Mouse (Mus musculus): Measurements from ENCODE around the gene Agrp. TPM values are rescaled to one million over a fixed set of nuclear protein-coding genes. Genes with fewer than 3 reads are reported as not detected.

Gene Agrp
- polyA plus RNA-seq, 1 experiment from 2014 or later = 2.1 TPM

DNA sequence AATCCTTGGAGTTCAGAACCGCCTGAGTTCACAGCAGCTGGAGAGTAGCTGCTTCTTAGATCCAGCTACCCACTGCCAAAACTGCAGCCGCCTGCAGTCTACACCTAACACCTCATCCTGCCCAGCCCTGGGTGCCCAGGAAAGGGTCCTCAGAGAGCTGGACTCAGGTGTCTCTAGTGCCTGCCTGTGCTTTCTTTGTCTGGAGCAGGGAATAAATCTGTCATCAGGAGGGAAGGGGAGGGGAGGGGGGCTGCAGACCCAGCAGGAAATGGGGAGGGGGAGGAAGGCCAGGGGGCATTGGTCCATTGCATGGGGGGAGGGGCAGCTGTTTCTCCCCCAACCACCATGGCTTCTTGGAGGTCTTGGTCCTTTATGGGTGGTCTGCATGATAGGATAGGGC is 117.6 kb downstream of the Agrp start:
- peaks cover 4% of the 10 kb centered on the region; the same call in 1 of the 2 replicates for H3K36me3 ChIP-seq (ENCODE audit: control insufficient read depth, insufficient read depth, low read length)
- H3K27ac ChIP-seq (ENCODE audit: low read depth, low read length) = peak overlapping the region; percentile 69; the same call in 1 of the 2 replicates
- H3K9ac ChIP-seq (ENCODE audit: low read length) = peak overlapping the region; percentile 85
- 0% methylated on average over 2 of the region's 2 CpGs for WGBS
- no peaks in the 10 kb centered on the region for H3K9me3 ChIP-seq (ENCODE audit: control insufficient read depth, low read length)
- ATAC-seq (ENCODE audit: insufficient read depth, low FRiP score, low TSS enrichment) (peak; percentile 23; the same call in 1 of the 2 replicates), DNase-seq (ENCODE audit: low spot score) (peak; percentile 46)
- peak overlapping the region; percentile 91 for H3K4me2 ChIP-seq (ENCODE audit: low read depth)
- H3K4me1 ChIP-seq (ENCODE audit: control insufficient read depth, insufficient read depth, low read length) = peaks cover 36% of the 10 kb centered on the region
- H3K27me3 ChIP-seq (ENCODE audit: control insufficient read depth, insufficient read depth, low read length) = 0 out of 2 replicates have a peak, but pooled peaks cover 4% of the 10 kb centered on the region
- peak overlapping the region; percentile 65 for H3K4me3 ChIP-seq (ENCODE audit: low read depth, low read length)

- H3K4me1 ChIP-seq (ENCODE audit: control insufficient read depth, insufficient read depth, low read length) = peaks cover 36% of the 10 kb centered on the region
- 0 out of 2 replicates have a peak, but pooled peaks cover 4% of the 10 kb centered on the region for H3K27me3 ChIP-seq (ENCODE audit: control insufficient read depth, insufficient read depth, low read length)
- WGBS = 1% methylated on average over 63 of the region's 68 CpGs
These were observed 118.5 kb downstream of the Agrp start, which contains the start of gene Hsd11b2 for GRCm38 (mm10) chr8:105518436-105519313. Hsd11b2 (plus strand) TSS chr8:105518755.

GRCm38 (mm10) chr8:105517346-105517745 is 119.8 kb downstream of the Agrp start:
- Histone ChIP-seq H3K4me3 (ENCODE audit: low read depth, low read length) (no peak overlapping the region), H3K9ac (ENCODE audit: low read length) (no peak overlapping the region), H3K4me2 (ENCODE audit: low read depth) (peak overlapping the region; percentile 25; the same call in 1 of the 2 replicates), H3K27me3 (ENCODE audit: control insufficient read depth, insufficient read depth, low read length) (0 out of 2 replicates have a peak, but pooled peaks cover 4% of the 10 kb centered on the region), H3K36me3 (ENCODE audit: control insufficient read depth, insufficient read depth, low read length) (no peaks in the 10 kb centered on the region), H3K27ac (ENCODE audit: low read depth, low read length) (no peak overlapping the region), H3K9me3 (ENCODE audit: control insufficient read depth, low read length) (no peaks in the 10 kb centered on the region), H3K4me1 (ENCODE audit: control insufficient read depth, insufficient read depth, low read length) (peaks cover 36% of the 10 kb centered on the region)
- no peak for DNase-seq (ENCODE audit: low spot score)
- 45% methylated on average over 8 of the region's 8 CpGs for WGBS
- no peak for ATAC-seq (ENCODE audit: insufficient read depth, low FRiP score, low TSS enrichment)

More at GRCm38 (mm10) chr8:105518436-105519313, 118.5 kb downstream of the Agrp start, which contains the start of gene Hsd11b2:
- H3K9ac ChIP-seq (ENCODE audit: low read length) = peak within 1 kb of the TSS; percentile 85
- no peaks in the 10 kb centered on the region for H3K9me3 ChIP-seq (ENCODE audit: control insufficient read depth, low read length)
- peak within 1 kb of the TSS; percentile 65 for H3K4me3 ChIP-seq (ENCODE audit: low read depth, low read length)
- ATAC-seq (ENCODE audit: insufficient read depth, low FRiP score, low TSS enrichment) (peak; percentile 56), DNase-seq (ENCODE audit: low spot score) (peak; percentile 68)
- H3K36me3 ChIP-seq (ENCODE audit: control insufficient read depth, insufficient read depth, low read length) = peaks cover 4% of the 10 kb centered on the region; the same call in 1 of the 2 replicates
- H3K27ac ChIP-seq (ENCODE audit: low read depth, low read length) = peak within 1 kb of the TSS; percentile 69
- H3K4me2 ChIP-seq (ENCODE audit: low read depth) = peak within 1 kb of the TSS; percentile 91

MicroRNAs encoded within 50 kb of the gene (microRNA counts, 519-probe panel; counts per million panel counts)
- microRNA mmu-miR-1966 = 171 counts per million, percentile 57 among the panel's probes with 10 or more counts

Small RNA genes within 50 kb of the gene (microRNA-seq; reads per million reads assigned to microRNA genes)
- gene Mir1966 = not detected

Other genes with a start within 250 kb of the Agrp start
- gene Kctd19, start 223.9 kb downstream of the Agrp start, polyA plus RNA-seq (2014; fragmentation: Nextera tagmentation; extraction: Ambion mirVana) = not detected in 2 replicates
- gene Lrrc36, start 223.8 kb downstream of the Agrp start, polyA plus RNA-seq (2014; fragmentation: Nextera tagmentation; extraction: Ambion mirVana) = 0.92 and 1.6 TPM in 2 replicates
- gene Tppp3, start 165.9 kb downstream of the Agrp start, polyA plus RNA-seq (2014; fragmentation: Nextera tagmentation; extraction: Ambion mirVana) = 218 and 229 TPM in 2 replicates
- 18.5 and 18.9 TPM in 2 replicates for gene Zdhhc1, start 140.5 kb downstream of the Agrp start, polyA plus RNA-seq (2014; fragmentation: Nextera tagmentation; extraction: Ambion mirVana)
- 22.5 and 23.9 TPM in 2 replicates for gene Hsd11b2, start 118.6 kb downstream of the Agrp start, polyA plus RNA-seq (2014; fragmentation: Nextera tagmentation; extraction: Ambion mirVana)
- 137 and 148 TPM in 2 replicates for gene Atp6v0d1, start 71.3 kb downstream of the Agrp start, polyA plus RNA-seq (2014; fragmentation: Nextera tagmentation; extraction: Ambion mirVana)
- gene Ripor1, start 32.1 kb downstream of the Agrp start, polyA plus RNA-seq (2014; fragmentation: Nextera tagmentation; extraction: Ambion mirVana) = 19.3 and 20.3 TPM in 2 replicates
- gene Ctcf, start 825 bp downstream of the Agrp start, polyA plus RNA-seq (2014; fragmentation: Nextera tagmentation; extraction: Ambion mirVana) = 98.5 and 111 TPM in 2 replicates
- gene Carmil2, start 48.9 kb upstream of the Agrp start, polyA plus RNA-seq (2014; fragmentation: Nextera tagmentation; extraction: Ambion mirVana) = 4.6 and 5.0 TPM in 2 replicates
- gene Acd, start 63.7 kb upstream of the Agrp start, polyA plus RNA-seq (2014; fragmentation: Nextera tagmentation; extraction: Ambion mirVana) = 74.3 and 76.7 TPM in 2 replicates
- 23.1 and 24.1 TPM in 2 replicates for gene Pard6a, start 63.8 kb upstream of the Agrp start, polyA plus RNA-seq (2014; fragmentation: Nextera tagmentation; extraction: Ambion mirVana)
- 0.20 TPM in 1 of 2 replicates, not detected in the other for gene 4933405L10Rik, start 70.3 kb upstream of the Agrp start, polyA plus RNA-seq (2014; fragmentation: Nextera tagmentation; extraction: Ambion mirVana)
- gene Enkd1, start 70.8 kb upstream of the Agrp start, polyA plus RNA-seq (2014; fragmentation: Nextera tagmentation; extraction: Ambion mirVana) = 27.6 and 27.8 TPM in 2 replicates
- 35.5 and 42.0 TPM in 2 replicates for gene Gfod2, start 121.3 kb upstream of the Agrp start, polyA plus RNA-seq (2014; fragmentation: Nextera tagmentation; extraction: Ambion mirVana)
- gene Ranbp10, start 190.0 kb upstream of the Agrp start, polyA plus RNA-seq (2014; fragmentation: Nextera tagmentation; extraction: Ambion mirVana) = 12.3 and 13.5 TPM in 2 replicates
- gene Tsnaxip1, start 190.3 kb upstream of the Agrp start, polyA plus RNA-seq (2014; fragmentation: Nextera tagmentation; extraction: Ambion mirVana) = 0.18 and 0.24 TPM in 2 replicates
- 58.3 and 62.6 TPM in 2 replicates for gene Cenpt, start 215.9 kb upstream of the Agrp start, polyA plus RNA-seq (2014; fragmentation: Nextera tagmentation; extraction: Ambion mirVana)
- gene Thap11, start 217.7 kb upstream of the Agrp start, polyA plus RNA-seq (2014; fragmentation: Nextera tagmentation; extraction: Ambion mirVana) = 68.9 and 71.8 TPM in 2 replicates
- gene Nutf2, start 223.2 kb upstream of the Agrp start, polyA plus RNA-seq (2014; fragmentation: Nextera tagmentation; extraction: Ambion mirVana) = 342 and 344 TPM in 2 replicates
- 50.0 and 50.5 TPM in 2 replicates for gene Edc4, start 243.5 kb upstream of the Agrp start, polyA plus RNA-seq (2014; fragmentation: Nextera tagmentation; extraction: Ambion mirVana)

Data from neural tube, embryonic 11.5 days (tissue).